Mouse (Mus musculus) inflammation-experienced regulatory T-cells, adult 6 months (primary cell): Measurements from ENCODE around the gene Zbtb38. TPM values are rescaled to one million over a fixed set of nuclear protein-coding genes. Genes with fewer than 3 reads are reported as not detected.
A peak's percentile ranks its signal among the peaks of the same experiment; 100 is the strongest.
"Not testable (repeated sequence)": the region's sequence is repeated elsewhere in the genome, so short reads cannot be mapped to it uniquely, and the experiment has no call there.

Source experiments
- ATAC-seq: one replicate; pipeline ENCODE4 v1.8.0; 2017
- polyA plus RNA-seq, 3 experiments: library from polyadenylated mRNA; unstranded; fragments of 100-300 nt; shearing (Covaris generic); gene quantifications; one replicate each; pipeline ENCODE4 v1.2.1; 2017

The Zbtb38 gene
- polyA plus RNA-seq, 3 experiments from 2014 or later = 53.9 to 73.9 (median 69.4) TPM

DNA sequence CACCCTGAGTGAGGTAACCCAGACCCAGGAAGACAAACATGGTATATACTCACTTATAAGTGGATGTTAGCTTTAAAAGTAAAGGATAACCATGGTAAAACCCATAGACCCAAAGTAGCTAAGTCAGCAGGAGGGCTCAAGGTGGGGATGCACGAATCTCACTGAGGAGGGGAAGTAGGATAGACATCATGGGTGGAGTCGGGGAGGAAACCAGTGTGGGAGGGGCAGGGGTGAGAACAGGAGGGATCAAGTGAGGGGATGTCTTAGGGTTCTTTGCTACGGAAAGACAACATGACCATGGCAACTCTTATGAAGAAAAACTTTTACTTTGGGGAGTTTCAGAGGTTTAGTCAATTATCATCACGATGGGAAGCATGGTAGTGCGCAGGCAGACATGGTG is 74.0 kb downstream of the Zbtb38 start:
- ATAC-seq = no peak

DNA sequence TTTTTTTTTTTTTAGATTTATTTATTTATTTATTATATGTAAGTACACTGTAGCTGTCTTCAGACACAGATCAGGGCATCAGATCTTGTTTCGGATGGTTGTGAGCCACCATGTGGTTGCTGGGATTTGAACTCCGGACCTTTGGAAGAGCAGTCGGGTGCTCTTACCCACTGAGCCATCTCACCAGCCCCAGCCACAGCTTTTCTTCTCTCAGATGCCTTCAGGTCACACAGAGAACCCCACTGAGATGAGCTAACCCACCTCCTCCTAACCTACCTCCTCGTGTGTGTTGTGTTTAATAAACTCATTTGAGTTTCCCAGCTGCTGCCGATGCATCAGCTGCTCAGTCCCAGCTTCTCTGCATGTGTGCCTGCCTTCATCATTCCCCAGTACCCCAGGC is 74.9 kb downstream of the Zbtb38 start:
- ATAC-seq = not testable (repeated sequence)

DNA sequence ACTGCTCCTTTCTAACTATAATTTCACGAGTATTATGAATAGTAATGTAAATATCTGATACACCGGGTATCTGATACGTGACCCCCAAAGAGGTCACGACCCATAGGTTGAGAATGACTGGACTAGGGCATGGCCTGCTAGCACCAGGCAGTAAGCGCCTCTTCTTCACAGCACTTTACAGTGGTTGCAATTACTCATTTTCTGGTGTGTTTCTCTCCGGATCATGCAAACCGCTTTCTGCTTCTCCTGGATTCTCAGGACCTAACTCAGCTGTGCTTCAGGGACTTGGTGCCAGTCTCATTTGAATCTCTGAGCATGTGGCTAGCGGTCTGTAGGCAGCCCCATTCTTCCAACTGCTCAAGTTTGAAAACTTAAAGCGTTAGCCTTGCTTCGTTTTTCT is 76.0 kb downstream of the Zbtb38 start:
- no peak for ATAC-seq

DNA sequence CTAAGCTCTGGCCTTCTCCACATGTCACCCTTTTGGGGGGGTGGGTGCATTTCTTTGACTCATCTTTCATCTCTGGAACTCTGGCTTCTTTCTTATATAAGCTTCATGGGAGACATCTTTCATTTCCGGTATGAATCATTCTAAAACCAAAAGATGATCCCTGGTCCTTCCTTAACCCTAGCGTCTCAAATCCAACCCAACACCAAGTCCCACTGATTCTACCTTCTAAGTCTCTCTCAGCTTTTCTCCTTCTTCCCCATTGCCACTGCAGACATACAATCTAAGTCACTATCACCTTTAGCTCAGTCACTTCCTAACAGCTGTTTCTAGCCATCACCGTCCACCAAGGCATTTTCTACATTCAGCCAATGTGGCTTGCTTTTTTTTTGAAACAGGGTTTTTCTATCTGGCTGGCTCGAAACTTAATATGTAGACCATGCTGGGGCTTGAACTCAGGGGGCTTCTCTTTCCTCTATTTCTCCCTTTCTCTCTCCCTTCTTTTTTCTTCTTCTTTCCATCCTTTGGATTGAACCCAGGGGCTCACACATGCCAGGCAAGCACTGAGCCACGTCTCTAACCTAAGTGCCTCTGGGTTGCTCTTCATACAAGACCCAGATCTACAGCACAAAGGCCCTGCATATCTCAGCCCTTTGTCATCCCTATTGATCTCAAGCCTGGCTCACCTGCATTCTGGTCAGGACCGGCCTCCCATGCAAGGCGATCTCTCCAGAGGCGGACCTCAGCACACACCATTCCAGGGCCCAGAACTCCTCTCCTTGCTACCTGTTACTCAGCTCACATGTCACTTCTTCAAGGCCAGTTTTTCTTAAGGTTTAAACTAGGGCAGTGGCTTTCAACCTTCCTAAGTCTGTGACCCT is 76.6 kb downstream of the Zbtb38 start:
- peak; percentile 65 for ATAC-seq

DNA sequence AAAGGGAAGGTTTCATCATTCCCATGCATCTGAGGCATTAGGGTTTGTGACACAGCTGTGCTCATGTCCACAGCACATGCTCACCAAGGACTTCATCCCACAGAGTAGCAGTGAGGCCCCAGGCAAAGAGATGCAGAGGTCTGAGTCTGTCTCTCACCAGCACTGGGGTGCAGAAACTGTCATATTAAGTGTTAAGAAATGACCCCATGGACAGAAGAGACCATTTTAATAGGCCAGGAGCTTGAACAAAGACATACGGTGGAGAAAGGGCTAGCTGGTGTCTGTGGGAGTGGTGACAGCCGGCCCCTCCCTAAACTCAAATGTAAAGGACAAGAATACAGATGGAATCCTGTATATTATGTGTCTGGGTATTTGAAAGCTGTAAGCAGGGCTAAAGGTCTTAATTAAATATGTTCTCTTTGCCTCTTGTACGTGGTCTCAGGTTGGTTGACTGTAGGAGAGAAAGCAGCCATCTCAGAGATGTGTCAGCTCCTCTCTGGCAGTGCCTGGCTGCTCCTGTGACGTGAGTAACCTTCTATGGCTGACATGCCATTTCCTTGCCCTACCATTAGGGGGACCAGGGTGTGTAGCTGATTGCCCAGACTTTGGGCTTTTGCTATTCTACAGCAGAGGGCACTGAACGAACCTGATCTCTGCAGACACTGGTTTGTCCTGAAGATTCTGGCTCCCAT is 77.4 kb downstream of the Zbtb38 start:
- ATAC-seq = peak; percentile 99

DNA sequence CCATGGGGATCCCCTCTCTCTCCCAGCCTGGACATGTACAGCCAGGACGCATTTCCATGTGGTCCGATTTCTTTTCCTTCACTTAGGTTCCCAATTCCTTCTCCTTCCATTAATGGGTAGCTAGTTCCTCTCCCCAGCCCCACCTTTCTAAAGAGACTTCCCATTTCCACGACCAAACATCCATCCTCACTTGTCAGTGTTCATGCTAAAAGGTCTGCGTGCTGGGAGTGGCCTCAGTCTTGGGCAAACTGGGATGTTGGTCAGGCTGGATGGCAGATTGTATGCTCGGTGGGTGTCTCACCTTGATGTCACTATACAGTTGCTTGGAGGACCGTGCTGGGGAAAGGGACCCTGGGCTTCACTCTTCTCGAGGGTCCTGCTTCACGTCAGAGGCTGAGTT is 78.3 kb downstream of the Zbtb38 start:
- ATAC-seq = no peak

DNA sequence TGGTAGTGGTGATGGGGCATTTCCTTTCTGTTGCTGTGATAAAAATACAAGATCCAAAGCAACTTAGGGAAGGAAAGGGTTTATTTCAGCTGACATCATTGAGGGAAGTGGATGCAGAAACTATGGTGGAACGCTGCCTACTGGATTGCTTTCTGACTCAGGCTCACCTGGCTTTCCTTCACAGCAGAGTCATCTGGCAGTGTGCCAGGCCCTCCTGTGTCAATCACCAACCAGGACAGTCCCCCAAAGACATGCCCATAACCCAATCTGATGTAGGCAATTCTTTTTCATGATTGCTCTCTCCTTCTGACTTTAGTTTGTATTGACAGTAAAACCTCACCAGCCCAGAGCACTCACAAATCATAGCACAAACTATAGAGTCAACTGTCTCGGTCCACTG is 80.2 kb downstream of the Zbtb38 start:
- no peak for ATAC-seq

DNA sequence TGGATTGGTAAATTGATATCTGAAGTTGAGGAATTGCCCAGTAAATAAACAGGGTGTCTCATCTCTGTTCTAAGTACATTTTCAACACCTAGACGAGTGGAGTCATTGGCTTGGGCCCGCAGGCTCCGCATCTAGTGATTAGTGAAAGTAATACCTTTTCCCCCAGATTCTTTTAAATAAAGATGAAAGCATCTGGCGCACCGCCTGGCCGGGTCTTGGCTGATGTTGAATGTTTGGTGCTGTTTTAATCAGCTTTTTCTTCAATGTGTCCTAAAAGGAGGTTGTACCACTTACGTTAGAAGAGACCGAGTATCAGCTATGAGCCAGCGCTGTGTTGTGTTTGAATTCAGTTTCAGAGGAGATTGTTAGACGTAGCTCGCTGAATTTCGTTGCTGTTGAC is 81.4 kb downstream of the Zbtb38 start:
- no peak for ATAC-seq

DNA sequence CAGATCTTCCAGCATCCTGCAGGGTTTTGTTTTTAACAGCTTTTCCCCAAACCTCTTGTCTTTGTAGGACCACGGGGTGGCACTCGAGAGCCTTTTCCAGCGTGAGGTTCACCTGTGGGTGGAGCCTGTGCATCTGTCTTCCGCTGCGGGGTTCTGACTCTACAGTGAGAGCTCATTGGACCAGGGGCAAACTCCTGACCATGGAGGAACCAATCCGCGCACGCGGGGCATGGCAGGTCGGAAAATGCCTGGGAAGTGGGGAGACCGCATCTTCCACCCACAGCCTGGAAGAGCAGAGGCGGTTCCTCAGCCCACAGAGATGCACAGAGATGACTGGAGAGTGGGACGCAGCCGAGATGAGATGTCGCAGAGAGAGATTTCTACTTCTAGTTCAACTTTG is 82.8 kb downstream of the Zbtb38 start:
- ATAC-seq = peak; percentile 100

DNA sequence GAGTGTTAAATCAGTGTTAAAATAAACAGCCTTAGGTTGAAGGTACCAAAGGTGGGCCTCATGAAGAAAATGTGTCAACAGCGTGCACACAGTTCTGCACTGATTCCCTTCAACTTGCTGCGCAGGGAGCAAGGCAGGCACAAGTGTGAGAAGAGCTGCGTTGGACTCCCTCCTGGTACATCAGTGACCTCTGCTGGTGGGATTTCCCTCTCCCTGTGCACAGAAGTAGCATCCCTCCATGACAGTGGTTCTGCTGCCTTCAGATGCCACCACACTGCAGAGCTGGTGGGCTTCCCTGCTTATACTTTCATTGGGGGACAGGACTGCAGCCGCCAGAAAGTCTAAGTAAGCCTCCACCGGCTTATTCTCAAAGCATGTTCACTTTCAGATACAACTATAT is 84.0 kb downstream of the Zbtb38 start:
- ATAC-seq = no peak

DNA sequence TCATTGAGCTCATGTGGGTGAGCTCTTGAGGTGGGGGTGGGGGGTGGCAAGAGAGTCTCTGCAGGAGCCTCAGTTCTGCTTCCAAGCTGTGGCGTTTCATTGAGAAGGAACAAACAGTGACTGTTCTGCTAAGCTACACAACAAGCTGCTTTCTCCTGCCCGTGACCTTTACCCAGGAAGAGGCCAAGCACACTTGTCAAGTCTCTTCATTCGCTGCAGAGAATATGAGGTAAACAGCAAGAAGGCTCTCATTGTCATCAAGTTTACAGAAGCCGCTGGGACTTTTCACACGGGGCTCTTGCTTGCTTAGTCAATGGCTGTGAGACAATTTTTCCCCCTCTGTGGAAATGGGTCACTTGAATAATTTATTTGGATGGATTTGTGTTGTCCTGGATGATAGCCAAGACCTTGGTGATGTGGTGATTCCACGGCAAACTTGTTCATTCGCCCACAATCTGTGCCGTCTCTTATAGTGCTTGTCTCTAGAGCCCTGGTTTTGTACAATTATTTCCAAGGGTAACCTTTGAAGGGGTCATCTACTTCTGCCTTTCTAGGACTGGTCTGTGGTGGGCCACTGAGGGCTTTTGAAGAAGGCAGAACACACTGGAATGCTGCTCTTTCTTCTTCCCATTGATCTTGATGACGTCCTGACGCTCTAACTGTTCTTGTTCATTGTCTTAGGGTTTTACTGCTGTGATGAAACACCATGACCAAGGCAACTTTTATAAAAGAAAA is 92.0 kb downstream of the Zbtb38 start:
- peak; percentile 67 for ATAC-seq

DNA sequence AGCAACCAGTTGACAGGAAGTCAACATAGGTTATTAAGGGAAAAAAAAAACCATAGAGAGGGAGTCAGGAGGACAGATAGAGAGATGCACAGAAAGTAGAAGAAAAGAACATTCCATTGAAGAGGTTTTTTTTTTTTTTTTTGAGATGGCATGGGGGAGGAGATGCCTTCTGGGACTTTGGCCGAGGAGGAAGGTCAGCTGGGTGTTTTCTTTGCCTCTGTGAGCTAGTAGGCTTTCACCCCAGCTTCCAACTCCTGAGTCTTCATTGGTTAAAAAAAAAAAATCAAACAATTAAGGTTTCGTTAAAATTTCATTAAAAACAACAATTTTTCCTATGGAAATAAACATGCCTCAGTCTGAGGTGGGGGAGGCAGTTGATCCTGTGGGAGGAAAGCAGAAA is 92.8 kb downstream of the Zbtb38 start:
- no peak for ATAC-seq

DNA sequence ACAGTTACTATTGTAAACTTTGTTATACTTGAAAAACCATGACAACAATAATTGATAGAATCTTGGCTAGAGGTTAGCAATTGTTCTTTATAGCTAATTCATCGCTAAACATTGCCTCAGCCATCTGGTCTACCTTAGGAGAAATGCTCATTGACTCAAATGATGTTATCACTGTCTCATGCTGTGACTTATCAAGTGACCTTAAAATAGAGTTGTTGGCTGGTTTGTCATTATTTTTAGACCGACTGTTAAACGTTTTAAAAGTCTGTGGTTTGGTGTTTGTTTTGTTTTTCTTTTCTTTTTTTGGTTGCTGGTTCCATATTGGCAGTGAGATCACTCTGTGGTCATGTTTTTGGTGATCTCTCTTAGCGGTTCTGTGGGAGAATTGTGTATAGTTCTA is 99.1 kb downstream of the Zbtb38 start:
- ATAC-seq = no peak

DNA sequence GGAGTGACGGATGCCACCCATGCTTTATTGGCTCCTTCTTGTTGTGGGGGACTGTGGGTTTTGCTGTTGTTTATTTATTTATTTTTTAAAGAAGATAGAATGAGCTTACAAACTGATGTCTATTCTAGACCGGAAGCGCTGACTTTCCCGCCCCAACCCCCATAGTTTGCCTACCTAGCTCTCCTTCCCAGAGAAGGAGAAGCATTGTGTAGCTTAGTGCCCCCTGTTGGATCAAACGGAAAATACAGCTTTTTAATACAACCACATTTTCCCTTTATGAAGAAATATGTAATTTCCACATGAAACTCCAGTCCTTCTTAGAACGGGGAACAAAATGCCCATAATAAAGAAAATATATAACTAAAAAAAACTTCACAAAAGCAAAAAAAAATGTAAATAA is 99.9 kb downstream of the Zbtb38 start:
- ATAC-seq = peak; percentile 43

DNA sequence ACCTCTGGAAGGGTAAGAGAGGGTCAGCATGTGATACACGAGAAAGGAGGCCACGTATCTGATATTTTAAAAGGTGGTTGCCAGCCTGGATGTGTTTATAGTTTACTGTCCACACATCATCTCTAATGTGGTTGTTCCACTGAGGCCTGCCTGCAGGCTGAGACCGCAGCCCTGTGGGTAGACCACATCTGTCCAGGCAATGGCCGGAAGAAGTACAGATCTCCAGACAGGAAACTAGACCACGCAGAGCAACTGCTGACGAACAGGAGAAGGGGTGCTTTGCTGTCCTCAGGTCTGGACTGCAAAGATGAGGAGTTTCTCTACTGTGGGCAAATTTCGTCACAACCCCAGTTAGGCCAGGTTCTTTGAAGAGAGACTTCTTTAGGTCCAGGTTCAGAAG is 101.8 kb downstream of the Zbtb38 start:
- no peak for ATAC-seq

DNA sequence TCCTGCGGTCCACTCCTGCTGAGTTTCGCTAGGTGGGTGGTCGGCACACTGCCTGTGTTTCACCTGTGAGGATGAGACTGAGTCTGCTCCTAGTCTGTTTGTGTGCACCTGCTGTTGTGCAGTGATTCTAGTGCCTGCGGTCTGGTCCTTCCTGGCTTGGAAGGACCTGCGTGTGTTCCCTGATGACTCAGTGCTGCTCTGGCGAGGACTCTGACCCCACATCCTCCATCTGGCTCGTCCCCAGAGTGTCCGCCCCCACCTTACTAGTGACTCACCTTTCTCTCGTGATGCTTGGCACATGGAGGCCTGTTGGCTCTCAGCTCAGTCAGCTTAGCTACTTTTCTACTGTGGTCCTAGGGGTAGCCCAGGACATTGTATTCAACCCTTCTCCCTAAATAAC is 102.7 kb downstream of the Zbtb38 start:
- peak; percentile 62 for ATAC-seq

DNA sequence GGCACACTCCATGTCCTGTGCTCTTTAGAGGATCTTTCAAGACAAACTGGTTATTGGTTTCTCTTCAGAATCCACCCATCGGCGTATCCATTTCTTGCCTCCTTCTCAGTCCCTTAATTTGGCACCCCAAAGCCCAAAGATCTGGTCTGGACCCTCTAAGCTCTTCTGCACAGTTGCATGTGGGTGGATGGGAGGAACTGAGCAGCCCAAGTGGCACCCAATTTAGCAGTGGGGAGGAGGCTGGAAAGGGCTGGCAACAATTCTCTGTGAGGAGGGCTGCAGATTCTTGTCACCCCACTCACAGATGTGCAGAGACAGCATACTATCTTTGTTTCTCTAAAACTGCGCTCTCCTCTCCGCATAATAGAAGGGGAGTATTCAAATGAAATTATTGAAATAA is 103.3 kb downstream of the Zbtb38 start:
- no peak for ATAC-seq

DNA sequence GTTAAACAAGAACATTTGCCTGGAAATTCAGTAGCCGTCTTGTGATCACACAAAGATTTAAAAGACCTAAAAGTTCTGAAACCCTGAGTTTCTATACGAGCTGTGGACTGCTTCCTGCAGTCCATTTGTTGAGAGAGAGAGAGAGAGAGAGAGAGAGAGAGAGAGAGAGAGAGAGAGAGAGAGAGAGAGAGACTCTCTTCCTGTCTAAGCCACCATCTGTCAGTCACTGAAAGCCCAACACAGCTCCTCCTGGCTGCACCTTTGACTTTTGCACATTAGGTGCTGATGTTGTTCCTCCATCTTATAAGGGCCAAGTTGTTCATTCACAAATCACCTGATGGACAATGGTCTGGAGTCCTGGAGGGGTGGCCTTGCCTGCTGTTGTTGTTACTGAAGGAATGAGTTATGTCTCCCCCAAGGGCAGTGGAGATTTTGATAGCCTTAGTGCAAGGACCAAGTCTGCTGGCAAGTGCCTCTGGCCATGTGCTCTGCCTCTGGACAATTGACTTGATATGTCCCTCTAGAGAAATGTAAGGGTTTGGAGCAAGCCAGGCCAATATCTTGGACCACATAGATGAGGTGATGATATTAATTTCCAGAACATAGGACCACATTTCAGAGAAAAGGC is 105.8 kb downstream of the Zbtb38 start:
- peak; percentile 80 for ATAC-seq

DNA sequence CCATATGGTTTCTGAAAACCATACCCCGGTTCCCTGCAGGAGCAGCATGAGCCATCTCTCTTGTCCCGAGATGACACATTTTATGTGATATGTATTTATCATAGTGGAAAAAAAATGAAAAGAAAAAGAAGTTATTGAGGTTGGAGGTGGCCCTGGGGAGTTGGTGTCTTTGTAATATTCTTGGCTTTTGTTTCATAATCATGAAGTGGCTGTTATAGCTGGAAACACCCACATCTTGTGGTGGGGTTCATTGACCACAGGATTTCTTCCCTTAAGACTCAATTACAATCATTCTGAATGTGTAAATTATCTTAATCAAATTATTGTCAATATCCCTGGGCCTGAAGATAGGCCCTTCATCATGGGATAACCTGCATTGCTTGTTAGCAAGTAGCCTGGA is 107.8 kb downstream of the Zbtb38 start:
- no peak for ATAC-seq

DNA sequence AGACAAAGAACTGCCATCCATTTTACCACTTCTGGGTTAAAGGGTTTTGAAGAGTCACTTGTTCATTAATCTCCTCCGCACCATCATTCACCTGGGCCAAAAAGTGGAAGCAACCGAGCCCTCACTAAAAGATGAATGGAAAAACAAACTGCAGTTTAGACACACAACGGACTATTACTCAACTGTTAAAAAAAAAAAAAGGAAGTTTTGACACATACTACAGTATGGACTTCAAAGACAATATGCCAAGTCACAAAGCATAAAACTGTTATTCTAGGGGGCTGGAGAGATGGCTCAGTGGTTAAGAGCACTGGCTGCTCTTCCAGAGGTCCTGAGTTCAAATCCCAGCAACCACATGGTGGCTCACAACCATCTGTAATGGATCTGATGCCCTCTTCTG is 108.6 kb downstream of the Zbtb38 start:
- not testable (repeated sequence) for ATAC-seq

DNA sequence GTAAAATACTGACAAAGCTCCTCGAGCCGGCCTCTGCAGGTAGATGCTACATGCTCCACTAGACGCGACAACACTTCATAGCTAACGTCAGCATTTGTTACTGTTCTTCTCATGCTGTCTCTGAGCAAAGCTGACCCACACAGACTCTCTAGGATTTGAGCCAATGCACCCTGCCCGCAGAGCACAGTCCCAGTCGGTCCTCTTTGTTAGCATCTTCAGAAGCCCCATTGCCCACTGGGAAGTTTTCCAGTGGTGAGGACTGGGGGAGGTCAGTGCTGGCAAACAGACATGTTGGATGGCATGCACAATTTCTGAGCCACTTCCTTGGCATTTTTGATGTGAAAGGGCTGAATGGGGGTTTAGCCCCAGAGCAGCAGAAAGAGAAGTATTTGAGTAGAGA is 113.2 kb downstream of the Zbtb38 start:
- no peak for ATAC-seq

DNA sequence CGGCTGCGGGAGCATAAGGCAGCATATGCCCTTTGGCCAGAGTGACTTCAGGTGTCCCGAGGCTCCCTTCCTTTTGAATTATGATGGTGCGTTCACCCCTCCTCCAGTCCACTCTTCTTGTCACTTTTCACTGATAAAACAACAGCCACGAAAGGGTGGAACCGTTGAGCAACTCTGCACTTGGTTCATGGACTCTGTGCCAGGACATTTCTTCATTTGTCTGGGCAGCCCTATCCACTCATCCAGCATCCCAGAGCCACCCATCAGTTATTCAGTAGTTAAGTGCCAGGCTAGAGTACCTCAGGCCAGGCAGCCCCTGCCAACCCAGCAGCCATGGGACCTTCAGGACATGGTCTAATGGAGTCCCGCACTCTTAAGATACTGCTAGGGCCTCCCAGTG is 114.1 kb downstream of the Zbtb38 start:
- ATAC-seq = no peak

DNA sequence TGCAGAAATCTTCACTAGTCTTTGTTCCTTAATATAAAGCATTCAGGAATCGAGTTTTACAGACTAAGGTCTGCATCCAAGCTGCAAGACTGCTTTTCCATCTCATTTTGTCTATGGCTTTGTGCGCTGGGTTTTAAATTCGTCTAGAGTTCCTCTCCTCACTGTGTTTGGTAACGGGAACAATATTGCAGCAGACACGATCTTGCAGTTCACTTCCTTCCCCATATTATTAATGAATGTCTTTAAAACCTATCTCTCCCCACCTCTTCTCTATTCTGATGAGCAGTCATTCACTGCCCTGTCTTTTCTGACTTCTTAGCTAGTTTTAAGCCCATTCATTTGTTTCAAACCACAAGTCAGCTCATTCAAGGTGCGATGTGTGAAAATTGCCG is 115.5 kb downstream of the Zbtb38 start:
- ATAC-seq = no peak
